Mouse (Mus musculus) left cerebral cortex, adult 9 months (tissue): ENCODE data around the gene Olfr329-ps.
"Not testable (repeated sequence)": the region's sequence is repeated elsewhere in the genome, so short reads cannot be mapped to it uniquely, and the experiment has no call there.

Experiments
- DNase-seq, 2 experiments: peaks; one replicate each; pipeline ENCODE4 v3.0.0; 2022; ENCODE audit warnings: low spot score in 2 of 2

Gene Olfr329-ps

GRCm38 (mm10) chr11:58546322-58546721, at the start of gene Olfr329-ps:
Olfr329-ps (minus strand) TSS chr11:58546422.
- no peak for DNase-seq

GRCm38 (mm10) chr11:58594814-58595213, 48.6 kb upstream of the Olfr329-ps start, which contains the start of gene Olfr324:
Olfr324 (plus strand) TSS chr11:58595114.
- DNase-seq = no peak

GRCm38 (mm10) chr11:58588620-58589250, 42.5 kb upstream of the Olfr329-ps start:
- no peak for DNase-seq

GRCm38 (mm10) chr11:58587898-58588348, 41.7 kb upstream of the Olfr329-ps start:
- peak in 1 of 2 experiments; percentile 15 for DNase-seq

- no peak for DNase-seq
These were observed 32.4 kb upstream of the Olfr329-ps start for GRCm38 (mm10) chr11:58578636-58579035.

GRCm38 (mm10) chr11:58577430-58577829, 31.2 kb upstream of the Olfr329-ps start, which contains the start of gene Olfr325:
Olfr325 (plus strand) TSS chr11:58577730.
- no peak for DNase-seq

- no peak for DNase-seq
These were observed 24.2 kb upstream of the Olfr329-ps start, which contains the start of gene Olfr224 for GRCm38 (mm10) chr11:58570405-58570804. Olfr224 (minus strand) TSS chr11:58570553.

GRCm38 (mm10) chr11:58555536-58555935, 9.3 kb upstream of the Olfr329-ps start, which contains the start of gene Olfr328:
Olfr328 (minus strand) TSS chr11:58555636.
- no peak for DNase-seq

GRCm38 (mm10) chr11:58534736-58535135, 11.5 kb downstream of the Olfr329-ps start, which contains the start of gene Olfr330:
Olfr330 (minus strand) TSS chr11:58534836.
- not testable (repeated sequence) for DNase-seq

- DNase-seq = not testable (repeated sequence)
These were observed 26.5 kb downstream of the Olfr329-ps start for GRCm38 (mm10) chr11:58519756-58520155.

GRCm38 (mm10) chr11:58518916-58519315, 27.3 kb downstream of the Olfr329-ps start:
- peak; percentile 19 to 63 for DNase-seq

GRCm38 (mm10) chr11:58509058-58509457, 37.2 kb downstream of the Olfr329-ps start:
- DNase-seq = not testable (repeated sequence)

- not testable (repeated sequence) for DNase-seq
These were observed 43.8 kb downstream of the Olfr329-ps start, which contains the start of gene Olfr331 for GRCm38 (mm10) chr11:58502472-58502871. Olfr331 (minus strand) TSS chr11:58502572.

GRCm38 (mm10) chr11:58499290-58499689, 46.9 kb downstream of the Olfr329-ps start:
- DNase-seq = no peak

- DNase-seq = no peak
These were observed 47.5 kb downstream of the Olfr329-ps start for GRCm38 (mm10) chr11:58498761-58499160.

- no peak for DNase-seq
These were observed 53.8 kb downstream of the Olfr329-ps start, which contains the start of gene Olfr332 for GRCm38 (mm10) chr11:58492455-58492854. Olfr332 (minus strand) TSS chr11:58492555.
